Mouse (Mus musculus): ENCODE results near the gene Otulin. TPM values are rescaled to one million over a fixed set of nuclear protein-coding genes. Genes with fewer than 3 reads are reported as not detected.
A peak's percentile ranks its signal among the peaks of the same experiment; 100 is the strongest.

The Otulin gene
- polyA plus RNA-seq, 1 experiment from 2014 or later = 32.2 TPM

GRCm38 (mm10) chr15:27585466-27586092 lies 44.9 kb downstream of the Otulin start:
- no peaks in the 10 kb centered on the region for H3K9me3 ChIP-seq (replicated peaks)
- peaks cover 24% of the 10 kb centered on the region for H3K36me3 ChIP-seq
- WGBS = 78% methylated on average over 4 of the region's 4 CpGs
- H3K4me3 ChIP-seq (replicated peaks) = no peak overlapping the region
- no peaks in the 10 kb centered on the region for H3K27me3 ChIP-seq
- ATAC-seq (replicated peaks; ENCODE audit: low FRiP score) = no peak
- H3K4me2 ChIP-seq = no peak overlapping the region
- H3K27ac ChIP-seq = no peak overlapping the region; the same call in 1 of the 2 replicates
- H3K4me1 ChIP-seq = no peaks in the 10 kb centered on the region
- no peak overlapping the region for H3K9ac ChIP-seq

GRCm38 (mm10) chr15:27583620-27584019 lies 46.9 kb downstream of the Otulin start:
- Histone ChIP-seq H3K27ac (no peak overlapping the region), H3K9ac (no peak overlapping the region), H3K4me1 (no peaks in the 10 kb centered on the region), H3K27me3 (no peaks in the 10 kb centered on the region), H3K4me3 (replicated peaks) (no peak overlapping the region), H3K36me3 (peaks cover 18% of the 10 kb centered on the region), H3K9me3 (replicated peaks) (no peaks in the 10 kb centered on the region), H3K4me2 (no peak overlapping the region)
- WGBS = 95% methylated on average over 6 of the region's 6 CpGs
- ATAC-seq (replicated peaks; ENCODE audit: low FRiP score) = no peak

DNA sequence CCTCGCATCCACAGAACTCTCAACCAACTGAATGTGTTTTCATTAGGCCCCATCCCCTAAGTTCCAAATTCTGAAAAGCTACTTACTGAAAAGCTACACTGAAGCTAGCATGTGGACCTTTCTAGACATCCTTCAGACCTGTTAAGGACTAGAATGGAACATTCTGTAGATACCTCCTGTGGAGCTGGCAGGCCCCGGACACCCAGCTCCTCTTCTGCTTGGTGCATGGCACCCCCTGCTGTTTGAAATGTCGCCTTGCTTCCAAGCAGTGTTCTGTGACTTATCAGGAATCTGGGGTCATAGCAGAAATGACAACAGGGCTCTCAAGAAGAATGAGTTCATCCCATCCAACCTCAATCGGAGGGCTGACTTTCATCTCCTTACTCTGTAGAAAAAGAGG lies 47.5 kb downstream of the Otulin start:
- ATAC-seq (replicated peaks; ENCODE audit: low FRiP score) = no peak
- H3K4me2 ChIP-seq = no peak overlapping the region
- 78% methylated on average over 4 of the region's 4 CpGs for WGBS

GRCm38 (mm10) chr15:27582428-27582827 lies 48.1 kb downstream of the Otulin start:
- ATAC-seq (replicated peaks; ENCODE audit: low FRiP score) = no peak
- Histone ChIP-seq H3K9me3 (replicated peaks) (no peaks in the 10 kb centered on the region), H3K4me3 (replicated peaks) (no peak overlapping the region), H3K27ac (no peak overlapping the region), H3K27me3 (no peaks in the 10 kb centered on the region), H3K4me1 (no peaks in the 10 kb centered on the region), H3K36me3 (peaks cover 18% of the 10 kb centered on the region), H3K4me2 (no peak overlapping the region), H3K9ac (no peak overlapping the region)
- WGBS = 93% methylated on average over 3 of the region's 3 CpGs

More for the DNA sequence above, 47.5 kb downstream of the Otulin start:
- Histone ChIP-seq H3K27ac (no peak overlapping the region), H3K27me3 (no peaks in the 10 kb centered on the region), H3K4me1 (no peaks in the 10 kb centered on the region), H3K36me3 (peaks cover 18% of the 10 kb centered on the region), H3K9ac (no peak overlapping the region), H3K9me3 (replicated peaks) (no peaks in the 10 kb centered on the region), H3K4me3 (replicated peaks) (no peak overlapping the region)

DNA sequence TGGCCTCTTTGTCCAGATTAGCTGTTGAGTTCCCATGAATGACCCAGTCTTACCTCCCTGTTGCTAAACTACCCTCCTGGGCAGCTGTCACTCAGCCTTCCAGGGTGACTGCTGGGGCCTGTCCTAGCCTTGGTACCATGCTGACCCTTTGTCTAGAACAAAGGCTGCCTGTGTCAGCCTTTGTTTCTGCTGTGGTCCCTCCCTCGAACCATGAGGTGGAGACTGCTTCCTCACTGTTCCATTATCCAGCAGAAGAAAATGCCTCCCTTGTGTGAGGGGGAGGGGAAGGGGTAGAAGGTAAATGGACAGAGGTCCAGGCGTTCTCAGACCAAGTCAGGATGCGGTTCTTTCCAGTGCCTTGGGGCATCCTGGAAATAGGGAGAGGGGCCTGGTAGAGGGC lies 48.9 kb downstream of the Otulin start:
- Histone ChIP-seq H3K36me3 (peaks cover 18% of the 10 kb centered on the region), H3K9me3 (replicated peaks) (no peaks in the 10 kb centered on the region), H3K9ac (no peak overlapping the region), H3K4me1 (no peaks in the 10 kb centered on the region), H3K4me2 (no peak overlapping the region), H3K27ac (no peak overlapping the region), H3K27me3 (no peaks in the 10 kb centered on the region), H3K4me3 (replicated peaks) (no peak overlapping the region)
- WGBS = 58% methylated on average over 3 of the region's 3 CpGs
- ATAC-seq (replicated peaks; ENCODE audit: low FRiP score) = no peak; the same call in 1 of the 2 replicates

DNA sequence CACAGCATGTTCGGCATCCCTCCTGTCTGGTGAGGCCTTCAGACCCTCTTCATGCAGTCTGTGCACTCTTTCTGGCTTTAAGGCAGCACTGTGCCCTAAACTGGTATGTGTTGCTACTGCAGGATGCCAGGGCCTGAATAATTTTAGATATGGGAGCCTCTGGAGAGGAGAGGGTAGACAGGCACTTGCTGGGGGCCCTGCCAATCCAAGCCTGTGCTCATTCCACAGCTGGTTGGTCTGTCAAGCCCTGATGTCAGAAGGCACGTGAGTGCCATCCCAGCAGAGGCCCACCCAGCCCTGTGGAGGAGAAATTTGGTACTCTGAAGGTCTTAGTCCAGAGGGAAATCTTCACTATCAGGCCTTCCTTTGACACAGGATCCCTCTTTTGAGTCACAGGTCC lies 49.7 kb downstream of the Otulin start:
- Histone ChIP-seq H3K36me3 (peaks cover 12% of the 10 kb centered on the region; the same call in 1 of the 2 replicates), H3K27ac (no peak overlapping the region), H3K27me3 (no peaks in the 10 kb centered on the region), H3K9me3 (replicated peaks) (no peaks in the 10 kb centered on the region), H3K9ac (no peak overlapping the region), H3K4me2 (no peak overlapping the region), H3K4me1 (no peaks in the 10 kb centered on the region), H3K4me3 (replicated peaks) (no peak overlapping the region)
- ATAC-seq (replicated peaks; ENCODE audit: low FRiP score) = no peak
- WGBS = 87% methylated on average over 2 of the region's 2 CpGs

DNA sequence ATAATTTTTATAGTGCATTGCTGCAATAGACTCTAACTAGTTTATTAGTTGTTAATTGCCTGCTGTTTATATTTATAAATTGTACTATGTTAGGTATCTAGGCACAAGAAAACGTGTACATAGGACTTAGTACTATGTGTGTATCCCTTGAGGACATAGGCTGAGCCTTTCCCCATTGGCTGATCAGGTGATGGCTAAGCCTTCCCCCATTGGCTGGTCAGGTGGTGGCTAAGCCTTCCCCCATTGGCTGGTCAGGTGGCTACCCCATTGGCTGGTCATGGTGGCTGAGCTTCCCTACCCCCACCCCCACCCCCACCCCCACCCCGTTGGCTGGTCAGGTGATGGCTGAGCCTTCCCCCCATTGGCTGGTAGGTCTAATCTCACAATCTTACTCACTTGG lies 50.6 kb downstream of the Otulin start:
- Histone ChIP-seq H3K36me3 (peaks cover 12% of the 10 kb centered on the region; the same call in 1 of the 2 replicates), H3K4me2 (no peak overlapping the region), H3K27me3 (no peaks in the 10 kb centered on the region), H3K9me3 (replicated peaks) (no peaks in the 10 kb centered on the region), H3K4me1 (no peaks in the 10 kb centered on the region), H3K9ac (no peak overlapping the region), H3K4me3 (replicated peaks) (no peak overlapping the region), H3K27ac (no peak overlapping the region)
- 86% methylated on average over 2 of the region's 2 CpGs for WGBS
- ATAC-seq (replicated peaks; ENCODE audit: low FRiP score) = no peak

DNA sequence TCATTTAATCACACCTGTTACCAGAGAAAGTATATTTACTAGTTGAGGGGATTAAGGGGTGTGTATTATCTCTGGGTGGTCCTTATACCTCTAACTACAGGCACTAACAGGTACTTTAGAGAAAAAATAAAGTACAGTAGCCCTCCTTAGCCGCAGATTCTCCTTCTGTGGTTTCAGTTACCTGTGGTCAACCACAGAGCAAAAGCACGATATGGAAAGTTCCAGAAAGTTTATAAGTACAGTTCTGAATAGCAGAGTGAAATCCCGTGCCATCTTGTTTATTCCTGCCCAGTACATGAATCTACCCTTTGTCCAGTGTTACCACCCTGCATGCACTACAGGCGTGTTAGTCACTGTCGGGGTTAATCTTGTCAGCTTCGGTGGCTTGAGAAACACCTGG lies 51.6 kb downstream of the Otulin start:
- Histone ChIP-seq H3K4me1 (no peaks in the 10 kb centered on the region), H3K36me3 (peaks cover 12% of the 10 kb centered on the region; the same call in 1 of the 2 replicates), H3K27ac (no peak overlapping the region), H3K27me3 (no peaks in the 10 kb centered on the region), H3K4me3 (replicated peaks) (no peak overlapping the region), H3K9me3 (replicated peaks) (no peaks in the 10 kb centered on the region), H3K4me2 (no peak overlapping the region), H3K9ac (no peak overlapping the region)
- 87% methylated on average over 6 of the region's 6 CpGs for WGBS
- ATAC-seq (replicated peaks; ENCODE audit: low FRiP score) = no peak

DNA sequence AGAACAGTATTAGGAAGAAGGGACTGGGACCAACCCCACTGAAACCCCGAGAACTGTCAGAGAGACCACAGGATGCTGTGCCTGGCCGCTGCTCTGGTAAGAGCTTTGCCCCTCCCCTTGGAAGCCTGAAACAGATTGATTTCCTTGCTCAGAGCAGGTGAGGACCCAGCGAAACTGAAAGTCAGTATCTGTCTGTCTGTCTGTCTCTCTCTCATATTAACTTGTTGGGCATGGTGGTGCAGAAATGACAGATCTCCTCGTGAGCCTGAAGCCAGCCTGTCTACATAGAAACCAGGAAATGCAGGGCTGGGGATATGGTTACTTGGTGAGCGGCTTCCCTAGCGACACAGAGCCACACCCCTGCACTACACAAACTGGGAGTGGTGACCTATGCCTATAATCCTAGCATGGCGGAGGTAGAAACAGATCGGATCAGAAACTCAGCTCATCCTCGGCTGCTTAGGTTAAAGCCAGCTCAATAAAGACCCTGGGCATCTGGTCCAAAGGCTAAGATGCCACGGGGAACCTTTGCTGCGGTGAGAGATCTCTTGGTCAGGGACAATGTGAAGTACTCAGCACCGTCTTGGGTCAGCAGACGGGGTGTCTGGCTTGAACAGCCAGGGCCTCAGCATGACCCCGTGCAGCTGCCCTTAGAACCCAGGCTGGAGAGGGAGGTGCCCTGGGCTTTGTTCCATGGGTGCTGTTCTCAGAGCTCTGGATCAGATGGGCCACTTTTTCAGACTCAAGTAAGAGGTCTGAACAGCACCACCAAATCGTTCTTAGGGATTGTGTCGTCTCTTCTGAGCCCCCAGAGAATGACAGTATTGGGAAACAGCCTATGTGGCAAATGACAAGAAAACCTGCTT lies 52.3 kb downstream of the Otulin start:
- no peaks in the 10 kb centered on the region for H3K27me3 ChIP-seq
- H3K4me1 ChIP-seq = no peaks in the 10 kb centered on the region
- no peak overlapping the region for H3K9ac ChIP-seq
- WGBS = 75% methylated on average over 16 of the region's 16 CpGs
- no peak for ATAC-seq (replicated peaks; ENCODE audit: low FRiP score)
- no peak overlapping the region for H3K27ac ChIP-seq
- peaks cover 8% of the 10 kb centered on the region; the same call in 1 of the 2 replicates for H3K36me3 ChIP-seq
- H3K9me3 ChIP-seq (replicated peaks) = no peaks in the 10 kb centered on the region
- no peak overlapping the region for H3K4me2 ChIP-seq
- no peak overlapping the region for H3K4me3 ChIP-seq (replicated peaks)

DNA sequence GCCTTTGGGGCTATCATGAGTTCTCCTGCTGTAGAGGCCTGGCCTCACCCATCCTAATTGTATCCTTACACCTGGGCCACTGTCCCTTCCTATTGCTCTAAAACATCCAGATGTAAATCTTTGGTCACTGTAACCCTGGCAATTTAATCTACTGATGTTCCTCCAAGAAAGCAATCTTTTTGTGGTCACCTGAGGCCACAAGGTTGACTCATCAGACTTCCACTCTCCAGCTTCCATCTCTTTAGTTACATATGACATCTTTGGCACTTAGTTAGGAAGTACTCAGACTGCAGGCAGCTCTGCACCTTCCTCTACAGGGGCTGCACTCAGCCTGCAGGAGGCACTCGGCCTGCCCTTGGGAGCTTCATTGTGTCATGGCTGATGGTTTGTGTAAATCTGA lies 53.6 kb downstream of the Otulin start:
- Histone ChIP-seq H3K4me1 (no peaks in the 10 kb centered on the region), H3K27me3 (no peaks in the 10 kb centered on the region), H3K9me3 (replicated peaks) (no peaks in the 10 kb centered on the region), H3K36me3 (peaks cover 4% of the 10 kb centered on the region; the same call in 1 of the 2 replicates), H3K9ac (no peak overlapping the region), H3K27ac (no peak overlapping the region), H3K4me3 (replicated peaks) (no peak overlapping the region), H3K4me2 (no peak overlapping the region)
- WGBS = 87% methylated on average over 1 of the region's 1 CpGs
- no peak for ATAC-seq (replicated peaks; ENCODE audit: low FRiP score)

- Histone ChIP-seq H3K36me3 (peaks cover 4% of the 10 kb centered on the region; the same call in 1 of the 2 replicates), H3K9me3 (replicated peaks) (no peaks in the 10 kb centered on the region), H3K27ac (no peak overlapping the region), H3K4me3 (replicated peaks) (no peak overlapping the region), H3K27me3 (no peaks in the 10 kb centered on the region), H3K9ac (no peak overlapping the region), H3K4me2 (no peak overlapping the region), H3K4me1 (no peaks in the 10 kb centered on the region)
- ATAC-seq (replicated peaks; ENCODE audit: low FRiP score) = 0 out of 2 replicates have a peak, but pooled peaks have one; percentile 49
- WGBS = 65% methylated on average over 3 of the region's 3 CpGs
Measured at GRCm38 (mm10) chr15:27575932-27576331, 54.6 kb downstream of the Otulin start.

DNA sequence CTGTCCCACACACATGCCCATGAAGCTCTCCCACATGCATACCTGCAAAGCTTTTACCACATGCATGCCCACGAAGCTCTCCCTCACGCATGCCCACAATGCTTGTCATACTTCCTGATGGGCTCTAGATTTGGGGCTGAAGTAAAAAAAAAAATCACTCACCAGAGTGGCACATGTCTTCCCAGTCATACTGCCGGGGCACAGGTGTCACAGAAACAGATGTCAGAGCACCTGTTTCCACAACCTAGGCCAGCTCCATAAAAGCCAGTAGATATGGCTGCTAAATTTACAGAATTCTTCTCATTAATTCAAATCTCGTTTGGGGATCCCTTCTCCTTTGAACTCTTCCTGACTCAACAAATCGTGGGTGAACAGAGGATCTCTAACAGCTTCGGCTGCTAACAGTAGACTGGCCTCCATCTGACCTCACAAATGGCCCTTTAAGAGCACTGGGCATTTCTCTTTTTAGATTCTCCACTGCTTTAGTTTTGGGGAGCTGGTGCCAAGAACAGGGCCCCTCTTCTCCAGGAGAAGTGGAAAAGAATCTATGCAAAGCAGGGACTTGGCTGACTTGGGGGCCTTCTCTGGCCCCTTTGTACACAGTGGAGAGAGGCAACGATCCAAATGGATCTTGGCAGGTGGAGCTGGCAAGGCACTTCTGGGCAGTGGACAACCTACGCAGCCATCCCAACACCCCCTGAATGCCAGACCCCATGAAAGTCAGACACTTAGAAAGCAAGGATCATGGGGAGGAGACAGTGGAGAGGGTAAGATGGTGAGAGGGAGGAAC lies 55.3 kb downstream of the Otulin start:
- H3K4me3 ChIP-seq (replicated peaks) = no peak overlapping the region
- H3K9me3 ChIP-seq (replicated peaks) = no peaks in the 10 kb centered on the region
- ATAC-seq (replicated peaks; ENCODE audit: low FRiP score) = no peak
- H3K9ac ChIP-seq = no peak overlapping the region
- H3K4me2 ChIP-seq = no peak overlapping the region
- no peaks in the 10 kb centered on the region for H3K27me3 ChIP-seq
- WGBS = 83% methylated on average over 8 of the region's 8 CpGs
- no peaks in the 10 kb centered on the region for H3K4me1 ChIP-seq
- no peak overlapping the region for H3K27ac ChIP-seq
- H3K36me3 ChIP-seq = peaks cover 4% of the 10 kb centered on the region; the same call in 1 of the 2 replicates
